Mouse (Mus musculus) liver, embryonic 11.5 days (tissue): Measurements from ENCODE around the gene 1110032A03Rik. TPM values are rescaled to one million over a fixed set of nuclear protein-coding genes. Genes with fewer than 3 reads are reported as not detected.

Experiments used
- ATAC-seq: fragments of 200-750 bp; cut with Nextera tagmentation; replicated peaks from 2 replicates; pipeline ENCODE4 v1.8.0; 2017; ENCODE audit warnings: moderate number of reproducible peaks, mild to moderate bottlenecking, moderate TSS enrichment, moderate library complexity; ENCODE audit not compliant: low FRiP score
- DNase-seq: peaks from one replicate; pipeline ENCODE4 v3.0.0-alpha.2; 2017; ENCODE audit warnings: low spot score
- H3K27ac ChIP-seq: fragments of 300-500 bp; sonication (generic); 2 replicates; pipeline ENCODE4 v1.5.1; 2014; ENCODE audit warnings: mild to moderate bottlenecking, low read depth, low read length, control low read depth
- H3K27me3 ChIP-seq: fragments of 300-500 bp; sonication (generic); replicated peaks from 2 replicates; pipeline ENCODE4 v1.6.1; 2014; ENCODE audit warnings: low read length, mixed read lengths; ENCODE audit not compliant: control insufficient read depth, insufficient read depth
- H3K36me3 ChIP-seq: fragments of 300-500 bp; sonication (generic); 2 replicates; pipeline ENCODE4 v1.6.1; 2014; ENCODE audit warnings: mild to moderate bottlenecking, low read length, moderate library complexity, mixed read lengths; ENCODE audit not compliant: control insufficient read depth, insufficient read depth
- H3K4me1 ChIP-seq: fragments of 300-500 bp; sonication (generic); replicated peaks from 2 replicates; pipeline ENCODE4 v1.6.1; 2014; ENCODE audit warnings: low read length, mixed read lengths; ENCODE audit not compliant: control insufficient read depth, insufficient read depth
- H3K4me2 ChIP-seq: fragments of 300-500 bp; sonication (generic); 2 replicates; pipeline ENCODE4 v1.6.1; 2014; ENCODE audit warnings: mild to moderate bottlenecking, control low read depth, moderate library complexity
- H3K4me3 ChIP-seq: fragments of 300-500 bp; sonication (generic); 2 replicates; pipeline ENCODE4 v1.5.1; 2014; ENCODE audit warnings: low read depth, low read length, control low read depth
- H3K9ac ChIP-seq: fragments of 300-500 bp; sonication (generic); 2 replicates; pipeline ENCODE4 v1.6.1; 2014; ENCODE audit warnings: low read depth, low read length, control low read depth
- H3K9me3 ChIP-seq: fragments of 300-500 bp; sonication (generic); 2 replicates; pipeline ENCODE4 v1.6.1; 2016; ENCODE audit warnings: low read length, inconsistent platforms, mixed read lengths; ENCODE audit not compliant: control insufficient read depth
- WGBS: fragments of 180-500 bp; shearing (Covaris S2); extraction: QIAGEN DNeasy Blood & Tissue Kit; methylation state at CpG from one replicate; pipeline ENCODE4 v1.1.7; 2014; 5-methylcytosine and 5-hydroxymethylcytosine counted together
- polyA plus RNA-seq: library from polyadenylated mRNA; unstranded; fragments of >200 nt; fragmentation: Nextera tagmentation; extraction: Ambion mirVana; gene quantifications from 2 replicates; pipeline ENCODE4 v1.2.1, GENCODE M21; 2014

1110032A03Rik gene
- polyA plus RNA-seq, 1 experiment from 2014 or later: 17.5 TPM

DNA sequence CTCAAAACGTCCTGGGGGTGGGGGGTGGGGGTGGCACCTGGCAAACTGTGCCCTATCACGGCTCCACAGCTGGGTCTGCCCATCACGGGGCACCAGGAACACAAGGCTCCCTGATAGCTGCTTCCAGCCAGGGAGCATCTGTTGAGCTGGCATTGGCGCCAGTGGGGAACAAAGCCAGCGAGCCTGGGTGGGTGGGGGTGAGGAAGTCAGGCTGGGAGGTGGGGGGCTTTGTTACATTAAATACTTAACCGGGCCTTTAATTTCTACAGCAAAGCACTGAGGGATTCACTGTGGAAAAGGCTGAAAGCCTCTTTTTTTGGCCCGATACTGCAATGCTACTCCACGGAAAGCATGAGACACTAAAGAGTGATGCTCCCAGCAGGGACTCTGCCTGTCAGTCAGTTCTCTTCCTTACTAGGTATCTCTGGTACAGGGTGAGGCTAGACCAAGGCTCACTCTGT, 52.8 kb downstream of the 1110032A03Rik start:
- Histone ChIP-seq H3K9me3 (no peaks in the 10 kb centered on the region), H3K4me3 (no peak overlapping the region), H3K9ac (no peak overlapping the region), H3K27me3 (peaks cover 6% of the 10 kb centered on the region; the same call in 1 of the 2 replicates), H3K36me3 (no peaks in the 10 kb centered on the region), H3K4me2 (no peak overlapping the region), H3K4me1 (peaks cover 4% of the 10 kb centered on the region; the same call in 1 of the 2 replicates), H3K27ac (no peak overlapping the region)
- DNase-seq (no peak), ATAC-seq (no peak)
- WGBS: 49% methylated on average over 8 of the region's 8 CpGs

DNA sequence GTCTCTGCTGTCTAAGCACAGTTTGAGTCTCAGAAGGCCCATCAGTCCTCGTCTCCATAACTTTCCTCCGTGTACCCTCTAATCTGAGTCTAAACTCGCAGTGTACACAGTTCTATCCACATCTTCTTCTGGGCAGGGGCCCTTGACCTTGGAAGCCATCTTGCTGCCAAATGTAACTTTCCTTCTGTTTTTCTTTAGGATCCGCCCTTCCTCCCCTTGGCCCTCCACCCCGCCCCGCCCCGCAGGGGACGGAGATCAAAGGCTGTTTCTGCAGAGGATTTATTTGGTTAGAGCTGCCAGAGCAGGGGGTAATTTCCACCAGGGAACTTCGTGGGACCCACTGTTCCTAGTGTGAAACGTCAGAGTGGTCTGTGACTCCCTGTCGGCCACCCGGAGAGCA, 54.3 kb downstream of the 1110032A03Rik start:
- ATAC-seq (no peak), DNase-seq (no peak)
- H3K36me3 ChIP-seq: no peaks in the 10 kb centered on the region
- no peaks in the 10 kb centered on the region for H3K9me3 ChIP-seq
- no peak overlapping the region for H3K4me2 ChIP-seq
- H3K9ac ChIP-seq: no peak overlapping the region
- no peaks in the 10 kb centered on the region; the same call in 1 of the 2 replicates for H3K27me3 ChIP-seq
- no peak overlapping the region for H3K27ac ChIP-seq
- 41% methylated on average over 12 of the region's 12 CpGs for WGBS
- H3K4me1 ChIP-seq: peaks cover 4% of the 10 kb centered on the region; the same call in 1 of the 2 replicates
- H3K4me3 ChIP-seq: no peak overlapping the region

DNA sequence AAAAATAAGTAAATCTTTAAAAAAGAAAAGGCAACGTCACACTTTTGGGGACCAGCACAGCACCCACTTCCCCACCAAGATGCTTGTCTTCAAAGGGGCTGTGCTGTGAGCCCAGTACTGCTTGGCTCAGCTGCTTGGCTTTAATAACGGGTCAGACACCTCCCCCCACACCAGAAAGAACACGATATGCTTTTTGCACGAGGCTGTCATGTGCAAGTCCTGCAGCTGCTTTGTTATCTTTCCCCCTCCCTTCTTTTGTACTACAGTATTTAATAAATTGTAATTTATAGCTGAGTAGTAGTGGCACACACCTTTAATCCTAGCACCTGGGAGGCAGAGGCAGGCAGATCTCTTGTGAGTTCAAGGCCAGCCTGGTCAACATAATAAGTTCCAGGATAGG, 56.4 kb downstream of the 1110032A03Rik start:
- no peak for ATAC-seq
- Histone ChIP-seq H3K4me2 (no peak overlapping the region), H3K36me3 (no peaks in the 10 kb centered on the region), H3K27ac (no peak overlapping the region), H3K9me3 (no peaks in the 10 kb centered on the region), H3K9ac (no peak overlapping the region), H3K4me3 (no peak overlapping the region), H3K27me3 (no peaks in the 10 kb centered on the region), H3K4me1 (peaks cover 4% of the 10 kb centered on the region; the same call in 1 of the 2 replicates)
- WGBS: 74% methylated on average over 4 of the region's 4 CpGs
- no peak for DNase-seq

DNA sequence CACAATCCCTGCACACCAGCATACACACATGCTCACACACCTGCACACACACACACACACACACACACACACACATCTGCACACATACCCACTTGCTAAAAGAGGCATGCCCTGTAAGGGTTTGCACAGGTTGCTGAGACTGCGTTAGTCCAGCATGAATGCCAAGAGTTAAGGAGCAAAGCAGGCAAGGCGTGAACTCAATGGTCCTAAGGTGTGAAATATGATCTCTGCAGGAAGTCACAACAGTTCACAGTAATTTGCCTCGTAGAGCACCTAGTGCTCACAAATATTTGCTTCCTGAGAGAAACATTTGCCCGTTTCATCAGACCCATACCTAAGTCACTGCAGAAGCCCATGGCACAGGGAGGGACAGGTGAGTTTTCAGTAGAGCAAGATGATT, 61.1 kb downstream of the 1110032A03Rik start:
- no peaks in the 10 kb centered on the region for H3K36me3 ChIP-seq
- no peaks in the 10 kb centered on the region for H3K9me3 ChIP-seq
- H3K27ac ChIP-seq: no peak overlapping the region
- no peak for DNase-seq
- no peaks in the 10 kb centered on the region for H3K4me1 ChIP-seq
- no peak overlapping the region for H3K4me2 ChIP-seq
- ATAC-seq: no peak
- no peak overlapping the region for H3K4me3 ChIP-seq
- H3K27me3 ChIP-seq: no peaks in the 10 kb centered on the region
- 57% methylated on average over 4 of the region's 4 CpGs for WGBS
- H3K9ac ChIP-seq: no peak overlapping the region

Other genes with a start within 250 kb of the 1110032A03Rik start
- gene Pts, start 246.8 kb downstream of the 1110032A03Rik start, polyA plus RNA-seq: 69.4 and 70.1 TPM in 2 replicates
- gene Il18, start 220.7 kb downstream of the 1110032A03Rik start, polyA plus RNA-seq: 3.0 and 3.4 TPM in 2 replicates
- 0.22 and 0.27 TPM in 2 replicates for gene Bco2, start 220.3 kb downstream of the 1110032A03Rik start, polyA plus RNA-seq
- gene Tex12, start 214.2 kb downstream of the 1110032A03Rik start, polyA plus RNA-seq: not detected in 2 replicates
- gene Sdhd, start 171.7 kb downstream of the 1110032A03Rik start, polyA plus RNA-seq: 503 and 533 TPM in 2 replicates
- gene Timm8b, start 171.6 kb downstream of the 1110032A03Rik start, polyA plus RNA-seq: 301 and 312 TPM in 2 replicates
- gene Pih1d2, start 158.2 kb downstream of the 1110032A03Rik start, polyA plus RNA-seq: 3.3 and 4.2 TPM in 2 replicates
- gene Nkapd1, start 158.1 kb downstream of the 1110032A03Rik start, polyA plus RNA-seq: 16.2 and 20.1 TPM in 2 replicates
- gene Dlat, start 115.7 kb downstream of the 1110032A03Rik start, polyA plus RNA-seq: 77.3 and 83.7 TPM in 2 replicates
- 2.3 and 3.5 TPM in 2 replicates for gene Dixdc1, start 36.0 kb downstream of the 1110032A03Rik start, polyA plus RNA-seq
- gene 2310030G06Rik, start 29.0 kb downstream of the 1110032A03Rik start, polyA plus RNA-seq: 2.6 and 4.5 TPM in 2 replicates
- gene Cryab, start 24.2 kb downstream of the 1110032A03Rik start, polyA plus RNA-seq: 8.0 and 13.7 TPM in 2 replicates
- gene Hspb2, start 23.2 kb downstream of the 1110032A03Rik start, polyA plus RNA-seq: 1.3 and 2.3 TPM in 2 replicates
- gene Fdxacb1, start 7.3 kb downstream of the 1110032A03Rik start, polyA plus RNA-seq: 15.7 and 16.0 TPM in 2 replicates
- 33.0 and 40.0 TPM in 2 replicates for gene Alg9, start 501 bp downstream of the 1110032A03Rik start, polyA plus RNA-seq
- gene Ppp2r1b, start 69.8 kb upstream of the 1110032A03Rik start, polyA plus RNA-seq: 143 and 172 TPM in 2 replicates
- 14.2 and 15.8 TPM in 2 replicates for gene Sik2, start 233.6 kb upstream of the 1110032A03Rik start, polyA plus RNA-seq